11 mouse cellular contexts compared by ENCODE assay signal in the genomic region with DNA sequence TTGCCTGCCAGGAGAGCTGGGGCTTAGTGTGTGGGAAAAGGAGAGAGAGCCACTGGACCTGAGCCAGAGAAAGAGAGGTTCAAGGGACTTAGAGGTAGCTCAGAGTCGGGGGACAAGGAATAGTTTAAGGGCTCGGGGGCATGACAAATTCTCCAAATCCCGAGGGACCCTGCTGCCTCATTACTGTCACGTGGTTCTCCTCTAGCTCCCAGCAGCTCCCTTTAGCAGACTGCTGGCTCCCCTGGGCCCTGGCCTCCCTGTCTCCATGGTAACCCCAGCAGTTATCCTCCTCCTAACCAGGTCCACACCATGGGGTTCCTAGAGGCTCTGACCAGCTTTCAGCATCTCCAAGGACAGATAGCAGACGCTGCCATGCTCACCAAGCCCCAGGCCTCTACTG. TPM values are rescaled to one million over a fixed set of nuclear protein-coding genes. Genes with fewer than 3 reads are reported as not detected.
DNase-seq lines count a peak whose midpoint lies in the region; ATAC-seq and TF ChIP-seq lines count a peak whose summit lies in the region.
"Had no signal": no experiment of that assay in that cellular context is flagged by ENCODE, and none has a peak within 500 bp of the region (broad histone marks: within the 10 kb centered on the region; RNA-seq: fewer than 3 reads in every experiment).

No protein-coding gene starts in this region.

- H3K9me3 ChIP-seq in hindbrain, embryonic 15.5 days = no peaks in the 10 kb centered on the region
- no peaks in the 10 kb centered on the region for H3K9me3 ChIP-seq in neural tube, embryonic 15.5 days (replicated peaks)

- H3K27ac ChIP-seq in left cerebral cortex, adult 2 months = peak overlapping the region; percentile 98
- no peak overlapping the region for H3K27ac ChIP-seq in cortical plate, adult 2 months (ENCODE audit: insufficient read depth, low read length)
- peak overlapping the region; percentile 98 for H3K27ac ChIP-seq in hindbrain, embryonic 15.5 days (replicated peaks)
- H3K27ac ChIP-seq in neural tube, embryonic 15.5 days (replicated peaks) = peak overlapping the region; percentile 98

- TF ChIP-seq CTCF in left cerebral cortex, adult 2 months (IDR thresholded peaks at IDR 0.05) = no peak
- no peak for TF ChIP-seq CTCF in cortical plate, adult 2 months (IDR thresholded peaks at IDR 0.05; ENCODE audit: extremely low read depth, insufficient read depth, low read length)

- H3K36me3 ChIP-seq in hindbrain, embryonic 15.5 days = peaks cover 10% of the 10 kb centered on the region
- H3K36me3 ChIP-seq in neural tube, embryonic 15.5 days = peaks cover 13% of the 10 kb centered on the region; the same call in 1 of the 2 replicates

- no peak for TF ChIP-seq POLR2A in cortical plate, adult 2 months (IDR thresholded peaks at IDR 0.05; ENCODE audit: extremely low read depth, insufficient read depth, low read length)

- intact Hi-C loops in left cerebral cortex, adult 2 months (cut with DNase I) = no loop called here
- intact Hi-C loops in left cerebral cortex, postnatal 36 days (cut with DNase I) = loop anchor here (5.0 kb wide), 1 partner anchor 42 kb away; no protein-coding TSS in a partner anchor

- no peaks in the 10 kb centered on the region for H3K27me3 ChIP-seq in hindbrain, embryonic 15.5 days
- 0 out of 2 replicates have a peak, but pooled peaks cover 4% of the 10 kb centered on the region for H3K27me3 ChIP-seq in neural tube, embryonic 15.5 days (replicated peaks)

- H3K9ac ChIP-seq in hindbrain, embryonic 15.5 days = peak overlapping the region; percentile 81
- peak overlapping the region; percentile 93 for H3K9ac ChIP-seq in neural tube, embryonic 15.5 days (replicated peaks)
- H3K9ac ChIP-seq: liver, postnatal 0 days had no signal

- peak in 1 of 2 experiments; percentile 23 for DNase-seq in left cerebral cortex, adult 2 months (ENCODE audit: extremely low spot score in 1 of 2, low spot score in 2 of 2)
- no peak for DNase-seq in left cerebral cortex, postnatal 36 days (ENCODE audit: low spot score in 2 of 2)
- DNase-seq in urinary bladder, adult 2 months (ENCODE audit: low spot score) = no peak
- DNase-seq: heart, postnatal 10 days had no signal

- peak overlapping the region; percentile 88 for H3K4me3 ChIP-seq in left cerebral cortex, adult 2 months
- H3K4me3 ChIP-seq in cortical plate, adult 2 months (ENCODE audit: insufficient read depth, low read length) = peak overlapping the region; percentile 94
- H3K4me3 ChIP-seq in hindbrain, embryonic 15.5 days = peak overlapping the region; percentile 90
- peak overlapping the region; percentile 81 for H3K4me3 ChIP-seq in neural tube, embryonic 15.5 days (replicated peaks)
- H3K4me3 ChIP-seq: erythroblast, embryonic 14.5 days had no signal

- WGBS in hindbrain, embryonic 15.5 days = 0% methylated on average over 5 of the region's 5 CpGs
- WGBS in neural tube, embryonic 15.5 days = 4% methylated on average over 5 of the region's 5 CpGs

- ATAC-seq in hindbrain, embryonic 15.5 days (ENCODE audit: low FRiP score, low read depth) = no peak
- no peak for ATAC-seq in neural tube, embryonic 15.5 days (ENCODE audit: low FRiP score)
- ATAC-seq in megakaryocyte, adult 5-6 weeks (ENCODE audit: poor library complexity, severe bottlenecking) = no peak
- ATAC-seq in erythroblast, adult 5-6 weeks (replicated peaks; ENCODE audit: low FRiP score, poor library complexity, severe bottlenecking) = no peak
- ATAC-seq: liver, postnatal 0 days had no signal

- peak overlapping the region; percentile 96 for H3K4me2 ChIP-seq in hindbrain, embryonic 15.5 days
- peak overlapping the region; percentile 92 for H3K4me2 ChIP-seq in neural tube, embryonic 15.5 days

- peaks cover 5% of the 10 kb centered on the region for H3K4me1 ChIP-seq in cortical plate, adult 2 months (ENCODE audit: control insufficient read depth, insufficient read depth, low read length)
- H3K4me1 ChIP-seq in hindbrain, embryonic 15.5 days (replicated peaks) = peaks cover 67% of the 10 kb centered on the region
- H3K4me1 ChIP-seq in neural tube, embryonic 15.5 days = peaks cover 71% of the 10 kb centered on the region

RNA-seq across cellular contexts. Expression of gene Rundc3a, which starts 2.0 kb away (rescaled TPM):
- total RNA-seq in left cerebral cortex, adult 2 months (2021) = 100 to 1,000 TPM; 505 to 522 TPM
- total RNA-seq in left cerebral cortex, postnatal 36 days (2021) = 100 to 1,000 TPM; 469 to 527 TPM
- 511 and 558 TPM in 2 replicates for polyA plus RNA-seq in cortical plate, adult 2 months (2012; rRNA removed)
- polyA plus RNA-seq in hindbrain, embryonic 15.5 days (2015; fragmentation: Nextera tagmentation; extraction: Ambion mirVana) = 135 and 149 TPM in 2 replicates
- 111 and 138 TPM in 2 replicates for polyA plus RNA-seq in neural tube, embryonic 15.5 days (2015; fragmentation: Nextera tagmentation; extraction: Ambion mirVana)
- not detected in 2 replicates for total RNA-seq in megakaryocyte, adult 5-6 weeks (2015)
- not detected in 2 replicates for total RNA-seq in megakaryocyte, adult 5-6 weeks (2017)
- 3.1 TPM in 1 of 2 replicates, not detected in the other for total RNA-seq in erythroblast, adult 5-6 weeks (2015; ENCODE audit: low replicate concordance)
- 2.7 and 7.5 TPM in 2 replicates for total RNA-seq in erythroblast, adult 5-6 weeks (2017; ENCODE audit: low replicate concordance)
- 1.4 and 2.9 TPM in 2 replicates for polyA plus RNA-seq in urinary bladder, adult 2 months (2012; rRNA removed)

RNA-seq across cellular contexts. Expression of gene Slc25a39, which starts 12.5 kb away (rescaled TPM):
- total RNA-seq in left cerebral cortex, adult 2 months (2021) = 10 to 100 TPM; 65.7 to 68.6 TPM
- total RNA-seq in left cerebral cortex, postnatal 36 days (2021) = 10 to 100 TPM; 56.7 to 64.8 TPM
- 85.9 and 88.4 TPM in 2 replicates for polyA plus RNA-seq in cortical plate, adult 2 months (2012; rRNA removed)
- polyA plus RNA-seq in hindbrain, embryonic 15.5 days (2015; fragmentation: Nextera tagmentation; extraction: Ambion mirVana) = 167 and 168 TPM in 2 replicates
- polyA plus RNA-seq in neural tube, embryonic 15.5 days (2015; fragmentation: Nextera tagmentation; extraction: Ambion mirVana) = 161 and 175 TPM in 2 replicates
- 41.5 and 47.5 TPM in 2 replicates for total RNA-seq in megakaryocyte, adult 5-6 weeks (2015)
- 20.5 and 22.8 TPM in 2 replicates for total RNA-seq in megakaryocyte, adult 5-6 weeks (2017)
- 461 and 462 TPM in 2 replicates for total RNA-seq in erythroblast, adult 5-6 weeks (2015; ENCODE audit: low replicate concordance)
- total RNA-seq in erythroblast, adult 5-6 weeks (2017; ENCODE audit: low replicate concordance) = 236 and 290 TPM in 2 replicates
- polyA plus RNA-seq in urinary bladder, adult 2 months (2012; rRNA removed) = 80.3 and 88.2 TPM in 2 replicates

RNA-seq across cellular contexts. Expression of gene Slc4a1, which starts 29.2 kb away (rescaled TPM):
- total RNA-seq in left cerebral cortex, adult 2 months (2021) = under 1 TPM; 0.16 to 0.43 TPM
- total RNA-seq in left cerebral cortex, postnatal 36 days (2021) = under 1 TPM; 0.39 to 0.50 TPM
- 0.02 and 0.04 TPM in 2 replicates for polyA plus RNA-seq in cortical plate, adult 2 months (2012; rRNA removed)
- polyA plus RNA-seq in hindbrain, embryonic 15.5 days (2015; fragmentation: Nextera tagmentation; extraction: Ambion mirVana) = 2.4 and 3.4 TPM in 2 replicates
- 2.5 and 3.5 TPM in 2 replicates for polyA plus RNA-seq in neural tube, embryonic 15.5 days (2015; fragmentation: Nextera tagmentation; extraction: Ambion mirVana)
- 3.3 and 8.2 TPM in 2 replicates for total RNA-seq in megakaryocyte, adult 5-6 weeks (2015)
- 3.3 and 7.2 TPM in 2 replicates for total RNA-seq in megakaryocyte, adult 5-6 weeks (2017)
- total RNA-seq in erythroblast, adult 5-6 weeks (2015; ENCODE audit: low replicate concordance) = 4,977 and 5,433 TPM in 2 replicates
- 6,454 and 7,565 TPM in 2 replicates for total RNA-seq in erythroblast, adult 5-6 weeks (2017; ENCODE audit: low replicate concordance)
- 0.01 TPM in 1 of 2 replicates, not detected in the other for polyA plus RNA-seq in urinary bladder, adult 2 months (2012; rRNA removed)

RNA-seq across cellular contexts. Expression of gene Grn, which starts 34.9 kb away (rescaled TPM):
- 10 to 100 TPM; 58.1 to 66.2 TPM for total RNA-seq in left cerebral cortex, adult 2 months (2021)
- total RNA-seq in left cerebral cortex, postnatal 36 days (2021) = 10 to 100 TPM; 58.3 to 60.1 TPM
- polyA plus RNA-seq in cortical plate, adult 2 months (2012; rRNA removed) = 64.6 and 67.2 TPM in 2 replicates
- polyA plus RNA-seq in hindbrain, embryonic 15.5 days (2015; fragmentation: Nextera tagmentation; extraction: Ambion mirVana) = 85.7 and 85.9 TPM in 2 replicates
- 92.1 and 96.3 TPM in 2 replicates for polyA plus RNA-seq in neural tube, embryonic 15.5 days (2015; fragmentation: Nextera tagmentation; extraction: Ambion mirVana)
- 509 and 566 TPM in 2 replicates for total RNA-seq in megakaryocyte, adult 5-6 weeks (2015)
- 201 and 225 TPM in 2 replicates for total RNA-seq in megakaryocyte, adult 5-6 weeks (2017)
- total RNA-seq in erythroblast, adult 5-6 weeks (2015; ENCODE audit: low replicate concordance) = 85.7 and 90.1 TPM in 2 replicates
- total RNA-seq in erythroblast, adult 5-6 weeks (2017; ENCODE audit: low replicate concordance) = 26.3 and 56.1 TPM in 2 replicates
- polyA plus RNA-seq in urinary bladder, adult 2 months (2012; rRNA removed) = 190 and 251 TPM in 2 replicates

RNA-seq across cellular contexts. Expression of gene Fam171a2, which starts 52.2 kb away (rescaled TPM):
- 100 to 1,000 TPM; 117 to 123 TPM for total RNA-seq in left cerebral cortex, adult 2 months (2021)
- total RNA-seq in left cerebral cortex, postnatal 36 days (2021) = 100 to 1,000 TPM; 116 to 117 TPM
- 77.9 and 78.3 TPM in 2 replicates for polyA plus RNA-seq in cortical plate, adult 2 months (2012; rRNA removed)
- 29.3 and 30.7 TPM in 2 replicates for polyA plus RNA-seq in hindbrain, embryonic 15.5 days (2015; fragmentation: Nextera tagmentation; extraction: Ambion mirVana)
- polyA plus RNA-seq in neural tube, embryonic 15.5 days (2015; fragmentation: Nextera tagmentation; extraction: Ambion mirVana) = 23.8 and 28.3 TPM in 2 replicates
- total RNA-seq in megakaryocyte, adult 5-6 weeks (2015) = 0.09 TPM in 1 of 2 replicates, not detected in the other
- not detected in 2 replicates for total RNA-seq in megakaryocyte, adult 5-6 weeks (2017)
- not detected in 2 replicates for total RNA-seq in erythroblast, adult 5-6 weeks (2015; ENCODE audit: low replicate concordance)
- not detected in 2 replicates for total RNA-seq in erythroblast, adult 5-6 weeks (2017; ENCODE audit: low replicate concordance)
- polyA plus RNA-seq in urinary bladder, adult 2 months (2012; rRNA removed) = 6.9 and 10.4 TPM in 2 replicates

Comparison
In these comparisons a context has a peak if more than half of its experiments do, and no peak if none do; other contexts are left out.
1. RNA of gene Rundc3a, which starts 2.0 kb away (total RNA-seq): 469 to 527 TPM in left cerebral cortex, postnatal 36 days and 505 to 522 TPM in left cerebral cortex, adult 2 months; 2.7 to 7.5 TPM in erythroblast, adult 5-6 weeks and not detected in megakaryocyte, adult 5-6 weeks; every median in the first group is over 10 times any median in the second.
2. RNA of gene Slc4a1, which starts 29.2 kb away (total RNA-seq): 4,977 to 7,565 TPM in erythroblast, adult 5-6 weeks; 3.3 to 8.2 TPM in megakaryocyte, adult 5-6 weeks, 0.39 to 0.50 TPM in left cerebral cortex, postnatal 36 days and 0.16 to 0.43 TPM in left cerebral cortex, adult 2 months; every median in the first group is over 100 times any median in the second.
3. Peak in every context shown above with its lines, with median percentiles within 50 percentile points of each other: H3K4me3 ChIP-seq.